Mouse (Mus musculus) liver, postnatal 0 days (tissue): ENCODE measurements around the gene Gbp10. TPM values are rescaled to one million over a fixed set of nuclear protein-coding genes. Genes with fewer than 3 reads are reported as not detected.
"Not testable (repeated sequence)": the region's sequence is repeated elsewhere in the genome, so short reads cannot be mapped to it uniquely, and the experiment has no call there.

ENCODE experiments used
- ATAC-seq: fragments of 200-750 bp; cut with Nextera tagmentation; 2 replicates; pipeline ENCODE4 v1.8.0; 2017; ENCODE audit warnings: mild to moderate bottlenecking, moderate library complexity
- DNase-seq: peaks from one replicate; pipeline ENCODE4 v3.0.0-alpha.2; 2016
- H3K27ac ChIP-seq: fragments of 300-500 bp; sonication (generic); 2 replicates; pipeline ENCODE4 v1.5.1; 2014; ENCODE audit warnings: antibody characterized with exemption, moderate library complexity, mild to moderate bottlenecking, low read depth
- H3K27me3 ChIP-seq: fragments of 300-500 bp; sonication (generic); 2 replicates; pipeline ENCODE4 v1.6.1; 2014; ENCODE audit warnings: low read length, control low read depth, mixed read lengths; ENCODE audit not compliant: insufficient read depth
- H3K36me3 ChIP-seq: fragments of 300-500 bp; sonication (generic); replicated peaks from 2 replicates; pipeline ENCODE4 v1.6.1; 2014; ENCODE audit warnings: mild to moderate bottlenecking, control low read depth, low read length, moderate library complexity, mixed read lengths; ENCODE audit not compliant: insufficient read depth
- H3K4me1 ChIP-seq: fragments of 300-500 bp; sonication (generic); 2 replicates; pipeline ENCODE4 v1.6.1; 2014; ENCODE audit warnings: antibody characterized with exemption, mild to moderate bottlenecking, control low read depth; ENCODE audit not compliant: insufficient read depth
- H3K4me2 ChIP-seq: fragments of 300-500 bp; sonication (generic); 2 replicates; pipeline ENCODE4 v1.6.1; 2014; ENCODE audit warnings: low read depth, mild to moderate bottlenecking, low read length, moderate library complexity, mixed read lengths
- H3K4me3 ChIP-seq: fragments of 300-500 bp; sonication (generic); 2 replicates; pipeline ENCODE4 v1.5.1; 2014; ENCODE audit warnings: low read depth, low read length
- H3K9ac ChIP-seq: fragments of 300-500 bp; sonication (generic); replicated peaks from 2 replicates; pipeline ENCODE4 v1.6.1; 2014; ENCODE audit warnings: mild to moderate bottlenecking, moderate library complexity
- H3K9me3 ChIP-seq: fragments of 300-500 bp; sonication (generic); 2 replicates; pipeline ENCODE4 v1.6.1; 2016; ENCODE audit warnings: mild to moderate bottlenecking, control low read depth, low read length, mixed read lengths
- CTCF ChIP-seq: sonication (generic); IDR thresholded peaks from 2 replicates; pipeline ENCODE4 v1.5.1; 2016; ENCODE audit warnings: antibody characterized with exemption, low read depth
- EP300 ChIP-seq: IDR thresholded peaks from 2 replicates; pipeline ENCODE4 v1.6.1; 2016; ENCODE audit warnings: antibody characterized with exemption, low read depth, mild to moderate bottlenecking
- WGBS: fragments of 180-500 bp; shearing (Covaris S2); extraction: QIAGEN DNeasy Blood & Tissue Kit; methylation state at CpG from one replicate; pipeline ENCODE4 v1.1.7; 2014; ENCODE audit not compliant: insufficient replicate concordance; 5-methylcytosine and 5-hydroxymethylcytosine counted together
- polyA plus RNA-seq: library from polyadenylated mRNA; unstranded; fragments of >200 nt; fragmentation: Nextera tagmentation; extraction: Ambion mirVana; gene quantifications from 2 replicates; pipeline ENCODE4 v1.2.1, GENCODE M21; 2015

Gene Gbp10
- polyA plus RNA-seq, 1 experiment from 2014 or later: 1.6 TPM

DNA sequence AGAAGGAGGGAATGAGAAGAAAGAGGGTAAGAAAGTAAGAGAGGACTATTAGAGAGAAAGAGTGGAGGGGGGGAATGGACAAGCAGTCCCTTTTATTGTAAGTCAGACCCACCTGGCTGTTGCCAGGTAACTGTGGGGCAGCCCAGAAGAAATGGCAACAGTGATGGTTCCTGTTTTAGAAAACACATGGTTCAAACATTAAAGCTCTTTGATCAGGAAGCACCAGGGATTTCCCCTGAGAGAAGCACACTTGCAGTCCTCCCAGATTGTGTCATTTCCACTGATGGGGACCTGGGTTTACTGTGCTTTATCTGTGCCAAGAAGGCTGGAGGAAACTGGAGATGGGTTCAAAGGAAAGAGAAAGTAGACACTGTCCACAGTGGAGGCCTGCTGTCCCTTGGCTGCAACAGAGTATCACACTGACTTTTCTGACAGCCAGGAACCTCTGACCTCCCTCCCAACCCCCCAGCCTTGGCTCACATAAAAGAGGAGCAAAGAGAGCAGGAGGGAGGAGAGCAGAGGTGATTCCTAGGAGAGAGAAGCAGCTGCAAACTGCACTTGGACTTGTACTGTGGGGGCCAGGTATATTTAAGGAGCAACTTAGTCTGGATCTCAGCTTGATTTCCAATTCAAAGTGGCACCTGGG lies 41.3 kb downstream of the Gbp10 start:
- DNase-seq: peak; percentile 13
- H3K27me3 ChIP-seq, H3K4me3 ChIP-seq, H3K36me3 ChIP-seq, H3K9ac ChIP-seq, H3K4me2 ChIP-seq, H3K27ac ChIP-seq, H3K4me1 ChIP-seq, H3K9me3 ChIP-seq: not testable (repeated sequence)
- ATAC-seq: 0 out of 2 replicates have a peak, but pooled peaks have one; percentile 27

- not testable (repeated sequence) for H3K9ac ChIP-seq, H3K27me3 ChIP-seq, H3K27ac ChIP-seq, ATAC-seq, H3K4me3 ChIP-seq, H3K9me3 ChIP-seq, H3K4me1 ChIP-seq, H3K4me2 ChIP-seq, H3K36me3 ChIP-seq, DNase-seq
- 72% methylated on average over 5 of the region's 5 CpGs for WGBS
Measured at GRCm38 (mm10) chr5:105196308-105196707, 43.0 kb downstream of the Gbp10 start.

DNA sequence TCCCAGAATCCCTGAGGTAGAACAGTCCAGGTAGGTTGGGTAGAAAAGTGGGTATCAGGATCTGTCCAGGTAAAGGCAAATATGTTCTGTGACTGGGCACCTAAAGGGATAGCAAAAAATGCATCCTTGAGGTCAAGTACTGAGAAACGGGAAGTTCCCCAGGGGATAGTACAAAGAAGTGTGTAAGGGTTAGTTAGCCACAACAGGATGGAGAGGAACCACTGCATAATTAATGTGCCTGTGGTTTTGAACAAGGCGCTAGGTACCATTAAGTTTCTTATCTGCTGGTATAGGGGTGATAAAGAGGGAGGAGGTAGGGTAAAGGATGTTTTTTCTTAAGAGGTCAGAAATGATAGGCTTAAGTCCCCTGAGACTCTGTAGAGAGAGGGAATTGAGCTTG lies 46.8 kb downstream of the Gbp10 start:
- not testable (repeated sequence) for H3K4me2 ChIP-seq, H3K4me1 ChIP-seq, H3K27ac ChIP-seq, DNase-seq, H3K9ac ChIP-seq, H3K4me3 ChIP-seq, H3K9me3 ChIP-seq, ATAC-seq, H3K27me3 ChIP-seq, H3K36me3 ChIP-seq
- 35% methylated on average over 2 of the region's 2 CpGs for WGBS

DNA sequence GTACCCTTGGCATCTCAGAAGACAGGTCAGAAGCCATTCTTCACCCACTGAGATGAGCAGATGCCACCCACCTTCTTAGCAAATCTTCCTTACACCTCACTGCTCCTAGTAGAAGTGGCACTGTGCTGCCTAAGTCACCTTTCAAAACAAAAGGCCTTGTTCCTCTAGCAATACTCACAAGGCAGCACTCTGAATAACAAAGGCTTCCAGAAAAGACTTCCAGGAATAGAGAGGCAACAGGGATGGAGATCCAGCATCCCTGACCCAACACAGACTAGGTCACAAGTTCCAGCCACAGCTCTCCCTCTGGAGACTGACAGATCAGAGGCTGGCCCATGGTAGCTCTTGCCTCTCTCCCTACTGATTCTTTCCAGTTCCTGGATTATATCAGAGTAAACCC lies 57.9 kb downstream of the Gbp10 start:
- H3K27me3 ChIP-seq: no peaks in the 10 kb centered on the region
- no peak overlapping the region for H3K9ac ChIP-seq
- no peaks in the 10 kb centered on the region for H3K4me1 ChIP-seq
- no peak overlapping the region for H3K27ac ChIP-seq
- H3K9me3 ChIP-seq: no peaks in the 10 kb centered on the region
- no peak overlapping the region for H3K4me3 ChIP-seq
- no peak for DNase-seq
- no peak for TF ChIP-seq CTCF
- TF ChIP-seq EP300: no peak
- H3K36me3 ChIP-seq: no peaks in the 10 kb centered on the region
- ATAC-seq: no peak
- no peak overlapping the region for H3K4me2 ChIP-seq

Other genes with a start within 250 kb of the Gbp10 start
- 2.4 and 2.8 TPM in 2 replicates for gene Gbp9, start 100.0 kb downstream of the Gbp10 start, polyA plus RNA-seq
- gene Gbp8, start 100.0 kb downstream of the Gbp10 start, polyA plus RNA-seq: 2.1 and 2.5 TPM in 2 replicates
- gene Gbp4, start 99.9 kb downstream of the Gbp10 start, polyA plus RNA-seq: 1.2 and 1.4 TPM in 2 replicates
- gene Gm43302, start 54.2 kb upstream of the Gbp10 start, polyA plus RNA-seq: not detected in 2 replicates
- 10.7 and 10.8 TPM in 2 replicates for gene Gbp6, start 54.2 kb upstream of the Gbp10 start, polyA plus RNA-seq
- 1.1 and 1.4 TPM in 2 replicates for gene Lrrc8b, start 176.2 kb upstream of the Gbp10 start, polyA plus RNA-seq